Mouse (Mus musculus): ENCODE data around the gene Hsd17b12. TPM values are rescaled to one million over a fixed set of nuclear protein-coding genes. Genes with fewer than 3 reads are reported as not detected.

The Hsd17b12 gene
- total and polyA plus RNA-seq, 2 experiments from 2014 or later, result 24.1 to 37.7 TPM

- ATAC-seq (ENCODE audit: insufficient read depth, low read depth), result peak; percentile 57
- 60% methylated on average over 9 of the region's 9 CpGs for WGBS
- Histone ChIP-seq H3K36me3 (replicated peaks; ENCODE audit: control insufficient read depth, insufficient read depth, low read length) (peaks cover 16% of the 10 kb centered on the region), H3K4me3 (ENCODE audit: low read depth, low read length) (no peak overlapping the region), H3K9ac (replicated peaks; ENCODE audit: low read depth, low read length) (no peak overlapping the region), H3K27me3 (ENCODE audit: control insufficient read depth, insufficient read depth, low read length) (no peaks in the 10 kb centered on the region), H3K4me2 (ENCODE audit: low read depth, low read length) (no peak overlapping the region), H3K4me1 (ENCODE audit: control insufficient read depth, insufficient read depth) (no peaks in the 10 kb centered on the region), H3K9me3 (replicated peaks; ENCODE audit: control insufficient read depth, low read length) (no peaks in the 10 kb centered on the region), H3K27ac (ENCODE audit: low read depth) (no peak overlapping the region)
- TF ChIP-seq CTCF (IDR thresholded peaks at IDR 0.05; ENCODE audit: low read depth) (peak; percentile 94), EP300 (IDR thresholded peaks at IDR 0.05; ENCODE audit: low read depth) (no peak)
- peak; percentile 40 for DNase-seq (ENCODE audit: low spot score)
Measured at GRCm38 (mm10) chr2:94035428-94036331, 122.1 kb downstream of the Hsd17b12 start.

GRCm38 (mm10) chr2:94030602-94031001 is 127.2 kb downstream of the Hsd17b12 start:
- DNase-seq (ENCODE audit: low spot score) (no peak), ATAC-seq (ENCODE audit: insufficient read depth, low read depth) (no peak)
- H3K36me3 ChIP-seq (replicated peaks; ENCODE audit: control insufficient read depth, insufficient read depth, low read length), result peaks cover 16% of the 10 kb centered on the region
- H3K4me3 ChIP-seq (ENCODE audit: low read depth, low read length), result no peak overlapping the region
- H3K27me3 ChIP-seq (ENCODE audit: control insufficient read depth, insufficient read depth, low read length), result no peaks in the 10 kb centered on the region
- H3K4me2 ChIP-seq (ENCODE audit: low read depth, low read length), result no peak overlapping the region
- no peak overlapping the region for H3K27ac ChIP-seq (ENCODE audit: low read depth)
- H3K9ac ChIP-seq (replicated peaks; ENCODE audit: low read depth, low read length), result no peak overlapping the region
- TF ChIP-seq EP300 (IDR thresholded peaks at IDR 0.05; ENCODE audit: low read depth) (no peak), CTCF (IDR thresholded peaks at IDR 0.05; ENCODE audit: low read depth) (no peak)
- no peaks in the 10 kb centered on the region for H3K4me1 ChIP-seq (ENCODE audit: control insufficient read depth, insufficient read depth)
- H3K9me3 ChIP-seq (replicated peaks; ENCODE audit: control insufficient read depth, low read length), result no peaks in the 10 kb centered on the region

GRCm38 (mm10) chr2:94024637-94025036 is 133.1 kb downstream of the Hsd17b12 start:
- H3K4me3 ChIP-seq (ENCODE audit: low read depth, low read length), result no peak overlapping the region
- no peak for TF ChIP-seq CTCF (IDR thresholded peaks at IDR 0.05; ENCODE audit: low read depth)
- TF ChIP-seq EP300 (IDR thresholded peaks at IDR 0.05; ENCODE audit: low read depth), result no peak
- no peak for ATAC-seq (ENCODE audit: insufficient read depth, low read depth)
- 27% methylated on average over 6 of the region's 6 CpGs for WGBS
- no peaks in the 10 kb centered on the region for H3K4me1 ChIP-seq (ENCODE audit: control insufficient read depth, insufficient read depth)
- H3K9me3 ChIP-seq (replicated peaks; ENCODE audit: control insufficient read depth, low read length), result no peaks in the 10 kb centered on the region
- H3K27ac ChIP-seq (ENCODE audit: low read depth), result no peak overlapping the region
- no peak for DNase-seq (ENCODE audit: low spot score)
- H3K9ac ChIP-seq (replicated peaks; ENCODE audit: low read depth, low read length), result no peak overlapping the region
- no peak overlapping the region for H3K4me2 ChIP-seq (ENCODE audit: low read depth, low read length)
- H3K36me3 ChIP-seq (replicated peaks; ENCODE audit: control insufficient read depth, insufficient read depth, low read length), result no peaks in the 10 kb centered on the region
- no peaks in the 10 kb centered on the region for H3K27me3 ChIP-seq (ENCODE audit: control insufficient read depth, insufficient read depth, low read length)

GRCm38 (mm10) chr2:94010335-94011291 is 147.2 kb downstream of the Hsd17b12 start, which contains the start of gene Alkbh3:
Gene Alkbh3, minus strand, starts transcription at chr2:94010807.
- Histone ChIP-seq H3K9me3 (replicated peaks; ENCODE audit: control insufficient read depth, low read length) (no peaks in the 10 kb centered on the region), H3K4me3 (ENCODE audit: low read depth, low read length) (peak within 1 kb of the TSS; percentile 71), H3K4me1 (ENCODE audit: control insufficient read depth, insufficient read depth) (peaks cover 7% of the 10 kb centered on the region), H3K36me3 (replicated peaks; ENCODE audit: control insufficient read depth, insufficient read depth, low read length) (peaks cover 26% of the 10 kb centered on the region), H3K27me3 (ENCODE audit: control insufficient read depth, insufficient read depth, low read length) (no peaks in the 10 kb centered on the region), H3K27ac (ENCODE audit: low read depth) (peak within 1 kb of the TSS; percentile 70), H3K4me2 (ENCODE audit: low read depth, low read length) (peak within 1 kb of the TSS; percentile 73), H3K9ac (replicated peaks; ENCODE audit: low read depth, low read length) (peak within 1 kb of the TSS; percentile 71)
- WGBS, result 4% methylated on average over 47 of the region's 47 CpGs
- peak; percentile 89 for DNase-seq (ENCODE audit: low spot score)
- ATAC-seq (ENCODE audit: insufficient read depth, low read depth), result peak; percentile 99
- no peak for TF ChIP-seq CTCF (IDR thresholded peaks at IDR 0.05; ENCODE audit: low read depth)
- TF ChIP-seq EP300 (IDR thresholded peaks at IDR 0.05; ENCODE audit: low read depth), result no peak

- H3K4me1 ChIP-seq (ENCODE audit: control insufficient read depth, insufficient read depth), result no peaks in the 10 kb centered on the region
- H3K27ac ChIP-seq (ENCODE audit: low read depth), result no peak overlapping the region
- H3K9ac ChIP-seq (replicated peaks; ENCODE audit: low read depth, low read length), result no peak overlapping the region
- peak; percentile 64; the same call in 1 of the 2 replicates for ATAC-seq (ENCODE audit: insufficient read depth, low read depth)
- peaks cover 92% of the 10 kb centered on the region for H3K36me3 ChIP-seq (replicated peaks; ENCODE audit: control insufficient read depth, insufficient read depth, low read length)
- peak; percentile 60 for DNase-seq (ENCODE audit: low spot score)
- no peaks in the 10 kb centered on the region for H3K9me3 ChIP-seq (replicated peaks; ENCODE audit: control insufficient read depth, low read length)
- TF ChIP-seq CTCF (IDR thresholded peaks at IDR 0.05; ENCODE audit: low read depth), result peak; percentile 99
- no peak for TF ChIP-seq EP300 (IDR thresholded peaks at IDR 0.05; ENCODE audit: low read depth)
- no peaks in the 10 kb centered on the region for H3K27me3 ChIP-seq (ENCODE audit: control insufficient read depth, insufficient read depth, low read length)
- 4% methylated on average over 2 of the region's 2 CpGs for WGBS
- no peak overlapping the region for H3K4me3 ChIP-seq (ENCODE audit: low read depth, low read length)
- no peak overlapping the region for H3K4me2 ChIP-seq (ENCODE audit: low read depth, low read length)
Measured at GRCm38 (mm10) chr2:94002331-94002730, 155.4 kb downstream of the Hsd17b12 start.

Measured in heart, postnatal 0 days (tissue).